Mouse (Mus musculus) liver, embryonic 15.5 days (tissue): ENCODE data around the gene Wnt7a. TPM values are rescaled to one million over a fixed set of nuclear protein-coding genes. Genes with fewer than 3 reads are reported as not detected.

Source experiments
- ATAC-seq: fragments of 200-750 bp; cut with Nextera tagmentation; 2 replicates; pipeline ENCODE4 v1.8.0; 2017; ENCODE audit warnings: moderate number of reproducible peaks, mild to moderate bottlenecking, moderate library complexity; ENCODE audit not compliant: insufficient read depth
- H3K27ac ChIP-seq: fragments of 300-500 bp; sonication (generic); replicated peaks from 2 replicates; pipeline ENCODE4 v1.5.1; 2015; ENCODE audit warnings: mild to moderate bottlenecking, inconsistent platforms
- H3K27me3 ChIP-seq: fragments of 300-500 bp; sonication (generic); 2 replicates; pipeline ENCODE4 v1.6.1; 2015; ENCODE audit warnings: mild to moderate bottlenecking, inconsistent platforms
- H3K36me3 ChIP-seq: fragments of 300-500 bp; sonication (generic); replicated peaks from 2 replicates; pipeline ENCODE4 v1.6.1; 2015; ENCODE audit warnings: moderate library complexity, mild to moderate bottlenecking, inconsistent platforms
- H3K4me1 ChIP-seq: fragments of 300-500 bp; sonication (generic); replicated peaks from 2 replicates; pipeline ENCODE4 v1.6.1; 2015; ENCODE audit warnings: inconsistent platforms
- H3K4me2 ChIP-seq: fragments of 300-500 bp; sonication (generic); 2 replicates; pipeline ENCODE4 v1.6.1; 2015; ENCODE audit warnings: moderate library complexity, mild to moderate bottlenecking, inconsistent platforms
- H3K4me3 ChIP-seq: fragments of 300-500 bp; sonication (generic); replicated peaks from 2 replicates; pipeline ENCODE4 v1.5.1; 2015; ENCODE audit warnings: mild to moderate bottlenecking, inconsistent platforms
- H3K9ac ChIP-seq: fragments of 300-500 bp; sonication (generic); 2 replicates; pipeline ENCODE4 v1.6.1; 2015; ENCODE audit warnings: moderate library complexity, mild to moderate bottlenecking, inconsistent platforms
- H3K9me3 ChIP-seq: fragments of 300-500 bp; sonication (generic); replicated peaks from 2 replicates; pipeline ENCODE4 v1.6.1; 2016; ENCODE audit warnings: inconsistent platforms
- WGBS: fragments of 180-500 bp; shearing (Covaris S2); methylation state at CpG from one replicate; pipeline ENCODE4 v1.1.7; 2015; ENCODE audit warnings: mixed read lengths; ENCODE audit not compliant: insufficient replicate concordance; 5-methylcytosine and 5-hydroxymethylcytosine counted together
- polyA plus RNA-seq: library from polyadenylated mRNA; unstranded; fragments of >200 nt; fragmentation: Nextera tagmentation; extraction: Ambion mirVana; gene quantifications from 2 replicates; pipeline ENCODE4 v1.2.1, GENCODE M21; 2015

The Wnt7a gene
- polyA plus RNA-seq, 1 experiment from 2014 or later, result not detected

GRCm38 (mm10) chr6:91383871-91384270 lies 27.3 kb downstream of the Wnt7a start:
- 39% methylated on average over 2 of the region's 2 CpGs for WGBS

DNA sequence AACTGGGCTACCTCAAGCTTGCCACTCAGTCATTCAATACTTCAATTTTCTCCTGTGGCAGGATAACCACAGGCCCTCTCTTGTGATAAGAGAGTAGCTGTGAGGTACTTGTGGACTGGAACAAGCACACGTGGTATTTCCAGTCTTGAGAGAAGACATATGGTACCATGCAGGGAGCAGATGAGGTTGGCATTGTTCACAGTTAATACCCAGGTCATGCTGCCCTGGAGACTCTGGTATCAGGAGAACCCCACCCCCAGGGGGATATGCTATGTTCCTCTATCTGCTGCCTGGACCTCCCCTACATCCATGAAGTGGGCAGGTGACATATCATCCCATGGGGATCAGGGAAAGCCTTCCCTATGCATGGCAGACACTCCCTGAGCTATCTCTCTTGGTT lies 27.9 kb downstream of the Wnt7a start:
- Histone ChIP-seq H3K4me2 (no peak overlapping the region), H3K4me1 (no peaks in the 10 kb centered on the region), H3K4me3 (no peak overlapping the region), H3K9me3 (no peaks in the 10 kb centered on the region), H3K36me3 (no peaks in the 10 kb centered on the region), H3K27me3 (0 out of 2 replicates have a peak, but pooled peaks cover 5% of the 10 kb centered on the region), H3K9ac (no peak overlapping the region), H3K27ac (no peak overlapping the region)
- 45% methylated on average over 1 of the region's 1 CpGs for whole genome bisulfite sequencing
- no peak for ATAC-seq

More at GRCm38 (mm10) chr6:91383871-91384270, 27.3 kb downstream of the Wnt7a start:
- Histone ChIP-seq H3K9ac (no peak overlapping the region), H3K4me3 (no peak overlapping the region), H3K36me3 (no peaks in the 10 kb centered on the region), H3K4me1 (no peaks in the 10 kb centered on the region), H3K9me3 (no peaks in the 10 kb centered on the region), H3K27me3 (0 out of 2 replicates have a peak, but pooled peaks cover 5% of the 10 kb centered on the region), H3K27ac (no peak overlapping the region), H3K4me2 (no peak overlapping the region)
- no peak for ATAC-seq

- no peaks in the 10 kb centered on the region for H3K9me3 ChIP-seq
- H3K27me3 ChIP-seq, result no peaks in the 10 kb centered on the region
- WGBS, result 43% methylated on average over 4 of the region's 4 CpGs
- H3K4me1 ChIP-seq, result no peaks in the 10 kb centered on the region
- H3K4me2 ChIP-seq, result no peak overlapping the region
- H3K27ac ChIP-seq, result no peak overlapping the region
- no peak overlapping the region for H3K4me3 ChIP-seq
- no peak overlapping the region for H3K9ac ChIP-seq
- ATAC-seq, result no peak
- H3K36me3 ChIP-seq, result no peaks in the 10 kb centered on the region
These were observed 31.3 kb downstream of the Wnt7a start for GRCm38 (mm10) chr6:91379871-91380270.

GRCm38 (mm10) chr6:91379266-91379665 lies 31.9 kb downstream of the Wnt7a start:
- H3K4me3 ChIP-seq, result no peak overlapping the region
- ATAC-seq, result no peak
- 59% methylated on average over 3 of the region's 3 CpGs for WGBS
- no peaks in the 10 kb centered on the region for H3K27me3 ChIP-seq
- H3K4me1 ChIP-seq, result no peaks in the 10 kb centered on the region
- H3K9ac ChIP-seq, result no peak overlapping the region
- H3K27ac ChIP-seq, result no peak overlapping the region
- no peaks in the 10 kb centered on the region for H3K36me3 ChIP-seq
- H3K9me3 ChIP-seq, result no peaks in the 10 kb centered on the region
- H3K4me2 ChIP-seq, result no peak overlapping the region

GRCm38 (mm10) chr6:91372977-91373376 lies 38.2 kb downstream of the Wnt7a start:
- ATAC-seq, result no peak

DNA sequence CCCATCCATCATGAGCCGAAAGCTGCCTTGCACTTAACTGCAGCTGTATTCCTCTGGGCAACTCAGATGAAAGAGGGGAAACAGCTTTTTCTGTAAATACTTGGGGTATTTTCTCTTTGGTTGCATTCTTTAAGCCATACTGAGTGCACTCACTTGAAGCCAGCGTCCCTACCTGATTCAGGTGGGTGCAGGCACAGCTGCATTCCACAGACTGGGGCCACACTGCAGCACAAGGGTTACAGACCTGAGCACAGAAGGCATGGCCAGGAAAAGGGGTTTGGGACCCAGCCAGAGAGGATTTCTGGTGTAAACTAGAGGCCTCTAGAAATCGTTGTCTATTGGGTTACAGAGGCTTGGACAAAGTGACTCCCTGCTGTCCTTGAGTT lies 38.6 kb downstream of the Wnt7a start:
- Histone ChIP-seq H3K36me3 (no peaks in the 10 kb centered on the region), H3K4me3 (no peak overlapping the region), H3K27me3 (no peaks in the 10 kb centered on the region), H3K4me2 (no peak overlapping the region), H3K9me3 (no peaks in the 10 kb centered on the region), H3K9ac (no peak overlapping the region), H3K4me1 (no peaks in the 10 kb centered on the region), H3K27ac (no peak overlapping the region)
- WGBS, result 30% methylated on average over 3 of the region's 3 CpGs
- no peak for ATAC-seq

More at GRCm38 (mm10) chr6:91372977-91373376, 38.2 kb downstream of the Wnt7a start:
- Histone ChIP-seq H3K36me3 (no peaks in the 10 kb centered on the region), H3K4me2 (no peak overlapping the region), H3K27me3 (no peaks in the 10 kb centered on the region), H3K9ac (no peak overlapping the region), H3K4me3 (no peak overlapping the region), H3K4me1 (no peaks in the 10 kb centered on the region), H3K27ac (no peak overlapping the region), H3K9me3 (no peaks in the 10 kb centered on the region)

GRCm38 (mm10) chr6:91371912-91372585 lies 39.1 kb downstream of the Wnt7a start:
- no peak overlapping the region for H3K9ac ChIP-seq
- H3K27me3 ChIP-seq, result no peaks in the 10 kb centered on the region
- H3K36me3 ChIP-seq, result no peaks in the 10 kb centered on the region
- H3K4me2 ChIP-seq, result no peak overlapping the region
- H3K4me1 ChIP-seq, result no peaks in the 10 kb centered on the region
- H3K27ac ChIP-seq, result no peak overlapping the region
- H3K9me3 ChIP-seq, result no peaks in the 10 kb centered on the region
- no peak for ATAC-seq
- H3K4me3 ChIP-seq, result no peak overlapping the region

- Histone ChIP-seq H3K9ac (no peak overlapping the region), H3K4me2 (no peak overlapping the region), H3K27me3 (no peaks in the 10 kb centered on the region), H3K27ac (no peak overlapping the region), H3K4me3 (no peak overlapping the region), H3K4me1 (no peaks in the 10 kb centered on the region), H3K9me3 (no peaks in the 10 kb centered on the region), H3K36me3 (no peaks in the 10 kb centered on the region)
- WGBS, result 35% methylated on average over 1 of the region's 1 CpGs
- no peak for ATAC-seq
These were observed 44.4 kb downstream of the Wnt7a start for GRCm38 (mm10) chr6:91366781-91367180.

DNA sequence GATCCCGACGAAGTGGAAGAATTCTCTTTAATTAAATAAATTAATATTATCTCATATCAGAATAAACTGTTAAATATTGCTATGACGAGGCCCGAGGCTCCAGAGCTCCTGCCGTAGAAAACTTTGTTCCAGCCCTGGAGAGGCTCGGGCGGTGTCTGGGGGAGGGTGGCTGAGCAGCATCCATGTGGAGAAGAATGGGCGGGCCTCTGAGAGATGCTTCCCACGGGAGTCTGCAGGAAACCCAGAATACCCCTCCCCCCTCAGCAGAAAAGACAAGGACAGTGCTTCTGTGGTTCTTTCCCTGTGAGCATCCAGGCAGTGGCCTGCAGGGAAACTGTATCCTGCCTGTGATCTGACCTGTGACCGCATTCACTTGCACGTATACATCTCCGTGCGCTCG lies 45.7 kb downstream of the Wnt7a start:
- ATAC-seq, result no peak
- Histone ChIP-seq H3K4me3 (no peak overlapping the region), H3K9ac (no peak overlapping the region), H3K4me2 (no peak overlapping the region), H3K27me3 (no peaks in the 10 kb centered on the region), H3K9me3 (no peaks in the 10 kb centered on the region), H3K36me3 (no peaks in the 10 kb centered on the region), H3K4me1 (no peaks in the 10 kb centered on the region), H3K27ac (no peak overlapping the region)
- WGBS, result 69% methylated on average over 14 of the region's 14 CpGs

GRCm38 (mm10) chr6:91362756-91363155 lies 48.4 kb downstream of the Wnt7a start:
- Histone ChIP-seq H3K4me1 (no peaks in the 10 kb centered on the region), H3K4me2 (no peak overlapping the region), H3K36me3 (no peaks in the 10 kb centered on the region), H3K4me3 (no peak overlapping the region), H3K9me3 (no peaks in the 10 kb centered on the region), H3K27me3 (no peaks in the 10 kb centered on the region), H3K9ac (no peak overlapping the region), H3K27ac (no peak overlapping the region)
- no peak for ATAC-seq
- WGBS, result 44% methylated on average over 2 of the region's 2 CpGs

DNA sequence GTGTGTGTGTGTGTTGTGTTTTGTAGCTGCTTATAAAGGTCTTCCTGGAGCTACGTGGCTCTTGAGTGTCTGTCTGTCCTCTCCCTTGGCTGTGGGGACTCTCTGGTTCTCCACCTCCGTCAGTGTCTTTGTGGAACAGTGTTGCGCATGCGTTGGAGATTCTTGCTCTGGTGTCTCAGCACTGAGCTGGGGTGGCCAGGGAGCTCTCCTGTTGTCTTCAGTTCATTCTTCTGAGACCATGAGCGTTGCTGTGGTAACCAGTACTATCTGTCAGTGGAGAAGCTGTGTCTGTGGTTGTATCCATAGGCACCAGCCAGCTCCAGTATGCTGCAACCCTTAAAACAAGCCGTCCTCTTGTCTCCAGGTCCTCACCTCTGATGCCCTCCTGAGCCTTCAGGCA lies 50.2 kb downstream of the Wnt7a start:
- Histone ChIP-seq H3K27me3 (no peaks in the 10 kb centered on the region), H3K4me3 (no peak overlapping the region), H3K4me1 (no peaks in the 10 kb centered on the region), H3K27ac (no peak overlapping the region), H3K9me3 (no peaks in the 10 kb centered on the region), H3K4me2 (no peak overlapping the region), H3K36me3 (no peaks in the 10 kb centered on the region), H3K9ac (no peak overlapping the region)
- 69% methylated on average over 6 of the region's 6 CpGs for WGBS
- ATAC-seq, result no peak

DNA sequence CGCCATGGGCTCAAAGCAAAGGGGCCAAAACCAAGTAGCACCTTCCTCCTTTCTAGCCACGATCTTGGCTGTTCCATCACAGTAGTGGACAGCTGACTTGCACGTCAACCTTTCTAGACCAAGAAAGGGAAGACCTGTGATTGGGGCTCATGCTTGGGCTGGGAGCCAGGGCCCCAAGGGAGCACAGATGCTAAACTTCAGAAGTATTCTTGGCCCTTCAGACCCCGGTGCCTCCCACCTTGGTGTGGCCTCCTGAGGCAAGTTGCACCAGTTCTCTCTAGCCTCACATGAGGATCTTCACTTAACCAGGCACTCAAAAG lies 50.8 kb downstream of the Wnt7a start:
- WGBS, result 65% methylated on average over 4 of the region's 4 CpGs

More for the DNA sequence above, 50.8 kb downstream of the Wnt7a start:
- no peaks in the 10 kb centered on the region for H3K4me1 ChIP-seq
- H3K27me3 ChIP-seq, result no peaks in the 10 kb centered on the region
- no peak overlapping the region for H3K9ac ChIP-seq
- H3K4me3 ChIP-seq, result no peak overlapping the region
- H3K27ac ChIP-seq, result no peak overlapping the region
- no peaks in the 10 kb centered on the region for H3K9me3 ChIP-seq
- ATAC-seq, result no peak
- H3K4me2 ChIP-seq, result no peak overlapping the region
- no peaks in the 10 kb centered on the region for H3K36me3 ChIP-seq
